Mouse (Mus musculus): ENCODE data around the gene Gm7929. TPM values are rescaled to one million over a fixed set of nuclear protein-coding genes. Genes with fewer than 3 reads are reported as not detected.

Gene Gm7929
- not detected for total RNA-seq (2023)

GRCm38 (mm10) chr14:41750514-41750913 is at the start of gene Gm7929:
Gene Gm7929, minus strand, starts transcription at chr14:41750614.

GRCm38 (mm10) chr14:41772341-41772740 is 21.9 kb upstream of the Gm7929 start, which contains the start of gene Gm47189:
Gene Gm47189, minus strand, starts transcription at chr14:41772441.

GRCm38 (mm10) chr14:41701785-41702184 is 48.6 kb downstream of the Gm7929 start, which contains the start of gene Gm8068:
Gene Gm8068, minus strand, starts transcription at chr14:41701885.

Other genes with a start within 250 kb of the Gm7929 start
- gene Gm7970, start 195.0 kb downstream of the Gm7929 start, total RNA-seq (2023), result not detected
- not detected for gene 1700049E17Rik2, start 177.4 kb downstream of the Gm7929 start, total RNA-seq (2023)
- not detected for gene Gm3072, start 126.0 kb downstream of the Gm7929 start, total RNA-seq (2023)
- not detected for gene Gm3676, start 104.1 kb downstream of the Gm7929 start, total RNA-seq (2023)
- gene Gm8068, start 48.7 kb downstream of the Gm7929 start, total RNA-seq (2023), result not detected
- not detected for gene Gm47189, start 21.8 kb upstream of the Gm7929 start, total RNA-seq (2023)
- gene Gm7980, start 156.7 kb upstream of the Gm7929 start, total RNA-seq (2023), result not detected
- not detected for gene 1700049E17Rik1, start 174.3 kb upstream of the Gm7929 start, total RNA-seq (2023)
- gene 1700024B05Rik, start 193.4 kb upstream of the Gm7929 start, total RNA-seq (2023), result not detected
- gene Gm6401, start 217.3 kb upstream of the Gm7929 start, total RNA-seq (2023), result not detected
- not detected for gene Gm3543, start 232.7 kb upstream of the Gm7929 start, total RNA-seq (2023)